Mouse (Mus musculus) G1E-ER4 (cell line): Measurements from ENCODE around the gene Smu1. TPM values are rescaled to one million over a fixed set of nuclear protein-coding genes. Genes with fewer than 3 reads are reported as not detected.

Experiments used
- GATA1 ChIP-seq: IDR thresholded peaks from one replicate; pipeline ENCODE4 v1.8.0; 2012; ENCODE audit warnings: low read length, inconsistent platforms
- polyA plus RNA-seq: library from polyadenylated mRNA; stranded (reverse); fragments of >175 nt; gene quantifications from 2 replicates; pipeline ENCODE4 v1.2.3, GENCODE M21; 2012

Gene Smu1
- polyA plus RNA-seq, 1 experiment: 6.2 TPM

GRCm38 (mm10) chr4:40774279-40775259 is 16.8 kb upstream of the Smu1 start:
- no peak for TF ChIP-seq GATA1

GRCm38 (mm10) chr4:40759876-40760275 is 2.2 kb upstream of the Smu1 start:
- TF ChIP-seq GATA1: no peak

DNA sequence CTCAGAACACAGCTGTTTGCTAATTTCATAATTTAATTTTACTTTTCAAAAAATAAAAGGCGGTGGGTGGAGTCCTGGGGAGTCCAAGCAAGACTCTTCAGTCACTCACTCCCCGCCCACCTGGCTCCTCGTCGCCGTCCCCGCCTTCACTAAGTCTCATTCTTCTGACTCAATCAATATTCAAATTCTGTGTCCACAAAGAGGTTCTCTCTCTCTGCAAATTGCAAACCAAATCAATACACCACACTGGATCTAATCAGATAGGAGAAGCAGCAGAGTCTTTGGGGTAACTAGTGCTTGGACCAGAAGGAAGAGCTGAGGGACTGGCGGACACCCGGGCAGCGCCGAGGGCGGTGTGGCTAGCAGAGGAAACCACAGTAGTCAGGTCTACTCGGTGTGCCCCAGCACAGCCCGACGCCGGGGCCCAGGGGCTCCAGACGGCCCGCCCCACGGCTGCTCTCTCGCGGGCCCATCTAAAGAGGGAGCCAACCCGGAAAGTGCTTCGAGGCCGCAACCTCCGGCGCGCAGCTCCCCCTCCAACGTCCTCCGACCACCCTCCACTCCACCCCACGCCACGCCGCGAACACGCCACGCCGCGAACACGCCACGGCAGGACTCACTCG is 455 bp downstream of the Smu1 start:
- no peak for TF ChIP-seq GATA1

- TF ChIP-seq GATA1: no peak
Observed at GRCm38 (mm10) chr4:40735351-40735750, 22.4 kb downstream of the Smu1 start.

DNA sequence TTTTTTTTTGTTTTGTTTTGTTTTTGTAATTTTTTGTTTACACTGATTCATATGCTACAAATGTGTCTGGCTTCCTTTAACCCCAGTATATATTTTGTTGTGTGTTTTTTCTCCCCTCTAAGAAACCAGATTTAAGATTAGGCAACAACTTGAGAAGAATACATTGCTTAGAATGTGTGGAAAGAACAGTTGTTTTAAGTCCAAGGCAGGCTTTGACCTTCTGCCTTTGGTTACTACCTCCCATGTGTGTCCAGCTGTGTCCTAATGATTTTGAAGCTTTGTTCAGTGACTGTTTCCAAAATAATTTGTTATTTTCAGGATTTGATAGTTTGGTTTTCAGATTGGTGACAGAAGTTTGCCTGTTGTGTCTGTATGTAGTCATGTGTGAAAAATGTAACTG is 26.5 kb downstream of the Smu1 start:
- TF ChIP-seq GATA1: no peak

GRCm38 (mm10) chr4:40727247-40727646 is 30.5 kb downstream of the Smu1 start:
- TF ChIP-seq GATA1: no peak

DNA sequence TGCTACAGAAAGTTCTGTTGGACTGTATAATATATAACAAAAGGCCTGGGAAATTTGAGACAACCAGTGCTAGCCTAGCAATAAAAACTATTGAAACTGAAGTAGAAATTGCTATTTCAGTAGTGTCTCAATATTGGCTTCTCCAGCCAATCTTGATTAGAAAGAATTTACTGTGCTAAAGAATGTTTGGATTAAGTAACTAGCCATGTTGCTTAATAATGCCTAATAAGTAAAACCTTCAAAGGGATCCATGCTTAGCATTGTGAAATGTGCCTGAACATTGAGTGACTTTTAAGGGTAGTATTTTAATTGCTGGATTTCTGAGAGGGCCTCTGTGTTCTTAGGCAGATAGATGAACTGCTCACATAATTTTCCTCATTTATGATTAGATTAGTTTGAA is 32.2 kb downstream of the Smu1 start:
- TF ChIP-seq GATA1: no peak

GRCm38 (mm10) chr4:40725141-40725540 is 32.6 kb downstream of the Smu1 start:
- no peak for TF ChIP-seq GATA1

DNA sequence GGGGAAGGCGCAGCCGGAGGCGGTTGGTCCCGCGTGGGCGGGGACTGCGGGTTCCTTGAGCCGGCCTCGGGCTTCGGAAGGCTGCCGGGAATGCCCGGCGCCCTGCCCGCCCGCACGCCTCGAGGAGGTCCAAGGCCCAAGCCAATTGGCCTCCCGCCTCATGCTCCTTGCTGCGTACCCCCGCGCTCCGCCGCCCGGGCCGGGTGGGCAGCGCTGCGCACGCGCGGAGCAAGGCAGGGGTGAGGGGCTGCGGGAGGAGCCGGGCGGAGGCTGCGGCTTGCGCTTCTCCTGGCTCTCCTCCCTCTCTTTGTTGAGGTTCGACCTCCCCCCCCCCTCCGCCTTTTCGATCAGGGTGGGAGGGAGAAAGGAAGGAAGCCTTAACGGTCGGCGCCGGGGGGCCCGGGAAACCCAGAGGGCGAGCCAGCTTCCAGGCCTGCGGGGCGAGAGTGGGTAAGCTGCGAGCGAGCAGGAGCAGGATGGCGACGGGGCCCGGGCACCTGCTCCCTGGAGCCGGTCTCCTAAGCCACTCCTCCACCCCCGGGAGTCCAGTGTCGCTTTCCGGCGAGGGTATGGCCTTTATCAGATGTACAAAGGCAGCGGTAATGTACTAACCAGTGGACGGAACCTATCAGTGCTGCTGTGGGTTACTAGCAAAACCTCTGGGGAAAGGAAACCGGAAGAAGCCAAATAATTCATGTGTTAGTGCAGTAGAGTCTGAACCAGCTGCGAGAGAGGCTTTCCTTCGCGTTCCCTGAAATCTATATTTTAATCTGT is 34.8 kb downstream of the Smu1 start:
- TF ChIP-seq GATA1: no peak

DNA sequence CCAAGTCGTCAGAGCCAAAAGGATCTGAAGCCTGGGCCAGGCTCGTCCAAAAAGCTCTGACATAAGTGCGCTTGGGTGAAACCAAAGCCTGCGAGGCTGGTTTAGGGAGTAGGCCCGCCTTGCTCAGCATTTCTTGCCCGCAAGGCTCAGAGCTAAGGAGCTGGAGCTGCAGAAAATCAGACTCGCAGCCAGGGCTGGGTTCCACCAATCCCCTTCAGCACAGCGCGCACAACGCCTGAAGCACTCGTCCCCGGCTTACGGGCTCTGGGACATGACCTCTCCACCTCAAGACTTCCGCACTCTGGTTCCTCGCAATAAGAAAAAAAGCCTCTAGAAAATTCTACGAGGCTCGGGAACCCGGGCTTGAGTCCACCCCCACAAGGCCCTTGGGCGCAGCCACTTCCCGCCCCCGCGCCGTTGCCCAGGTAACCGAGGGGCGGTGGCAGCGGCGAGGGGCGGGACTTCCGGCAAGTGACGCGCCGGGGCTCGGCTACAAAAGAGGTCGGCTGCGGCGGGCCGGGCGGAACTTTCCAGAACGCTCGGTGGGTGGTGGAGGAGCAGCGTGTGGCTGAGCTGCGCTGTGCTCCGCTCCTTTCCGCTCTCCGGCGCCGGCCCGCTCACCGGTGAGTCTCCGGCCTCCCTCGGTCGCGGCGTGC is 35.6 kb downstream of the Smu1 start, which contains the start of gene Dnaja1:
Dnaja1 (plus strand) TSS at position 140 of the 656 bp plus-strand sequence.
- no peak for TF ChIP-seq GATA1

DNA sequence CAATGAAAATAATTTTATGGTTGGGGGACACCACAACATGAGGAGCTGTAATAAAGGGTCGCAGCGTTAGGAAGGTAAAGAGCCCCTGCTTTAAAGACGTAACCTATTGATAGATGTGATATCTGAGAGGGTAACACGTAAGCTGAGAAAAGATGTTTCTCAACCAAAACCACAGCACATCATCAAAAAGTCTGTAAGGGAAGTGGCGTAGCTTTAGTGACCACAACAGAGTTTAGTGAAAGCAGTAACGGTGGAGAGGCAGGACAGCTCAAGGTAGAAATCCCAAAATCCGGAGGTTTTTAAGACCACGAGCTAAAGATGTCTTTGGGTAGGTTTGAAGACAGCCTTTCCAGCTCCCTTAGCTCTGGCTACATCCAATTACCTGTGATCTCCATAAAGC is 36.8 kb downstream of the Smu1 start:
- TF ChIP-seq GATA1: no peak

GRCm38 (mm10) chr4:40717141-40717540 is 40.6 kb downstream of the Smu1 start:
- no peak for TF ChIP-seq GATA1

- no peak for TF ChIP-seq GATA1
Observed at GRCm38 (mm10) chr4:40703710-40704275, 53.9 kb downstream of the Smu1 start.

- no peak for TF ChIP-seq GATA1
Observed at GRCm38 (mm10) chr4:40702797-40703709, 54.7 kb downstream of the Smu1 start, which contains the start of gene Aptx. Gene Aptx, minus strand, starts transcription at chr4:40703194.
